Mouse (Mus musculus) urinary bladder, postnatal 10 days (tissue): ENCODE results near the gene Gpbp1l1.

ENCODE experiments used
- DNase-seq: peaks from one replicate; pipeline ENCODE4 v3.0.0; 2022; ENCODE audit warnings: low spot score

The Gpbp1l1 gene

DNA sequence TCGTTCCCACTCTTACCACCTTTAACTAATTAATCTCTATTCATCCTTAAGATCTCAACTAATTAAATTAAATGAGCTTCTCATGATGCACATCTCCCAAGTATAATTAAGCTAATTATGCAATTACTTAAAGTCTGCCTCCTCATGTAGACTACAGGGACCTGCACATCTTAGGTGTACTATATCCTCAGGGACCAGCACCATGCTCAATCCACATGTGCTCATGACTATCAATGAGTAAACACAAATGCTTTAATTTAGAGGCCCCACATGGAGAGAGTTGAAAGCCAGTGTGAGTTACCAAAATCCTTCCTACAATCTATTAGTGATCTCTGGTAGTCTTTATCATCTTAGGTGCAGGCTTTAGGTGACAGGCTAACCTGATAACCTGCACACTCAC lies 77.7 kb downstream of the Gpbp1l1 start:
- DNase-seq: no peak

DNA sequence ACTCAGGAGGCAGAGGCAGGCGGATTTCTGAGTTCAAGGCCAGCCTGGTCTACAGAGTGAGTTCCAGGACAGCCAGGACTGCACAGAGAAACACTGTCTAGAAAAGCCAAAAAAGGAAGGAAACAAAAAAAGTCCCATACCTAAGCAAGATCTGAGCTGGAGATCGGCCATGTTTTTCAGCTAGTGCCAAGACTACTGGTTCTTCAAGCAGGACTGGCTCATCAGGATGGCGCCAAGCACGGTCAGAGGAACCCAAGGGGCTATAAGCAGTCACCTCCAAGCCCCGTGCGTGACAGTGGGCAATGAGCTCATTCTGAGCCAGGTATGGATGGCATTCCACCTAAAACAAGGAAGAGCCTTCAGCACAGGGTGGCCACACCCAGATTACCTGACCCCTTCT lies 81.4 kb downstream of the Gpbp1l1 start:
- DNase-seq: no peak

DNA sequence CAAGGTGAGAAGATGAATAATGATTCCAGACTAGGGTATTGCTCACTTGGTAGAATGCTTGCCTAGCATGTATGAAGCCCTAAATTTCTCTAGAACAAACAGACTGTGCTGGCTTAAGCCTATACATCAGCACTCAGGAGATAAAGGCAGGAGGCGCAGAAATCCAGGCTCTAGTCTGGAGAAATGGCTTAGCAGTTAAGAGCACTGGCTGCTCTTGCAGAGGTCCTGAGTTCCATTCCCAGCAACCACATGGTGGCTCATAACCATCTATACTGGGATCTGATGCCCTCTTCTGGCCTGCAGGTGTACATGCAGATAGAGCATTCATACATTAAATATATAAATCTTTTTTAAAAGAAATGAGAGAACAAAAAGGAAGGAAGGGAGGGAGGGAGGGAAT lies 84.6 kb downstream of the Gpbp1l1 start:
- DNase-seq: no peak
